Mouse (Mus musculus) liver, embryonic 14.5 days (tissue): ENCODE measurements around the gene Zfp114. TPM values are rescaled to one million over a fixed set of nuclear protein-coding genes. Genes with fewer than 3 reads are reported as not detected.

Experiments used
- ATAC-seq: fragments of 200-750 bp; cut with Nextera tagmentation; 2 replicates; pipeline ENCODE4 v1.8.0; 2017; ENCODE audit warnings: moderate number of reproducible peaks, mild to moderate bottlenecking, moderate library complexity; ENCODE audit not compliant: insufficient read depth
- DNase-seq, 3 experiments: peaks; one replicate each; pipeline ENCODE4 v3.0.0-alpha.2; 2012 to 2013; ENCODE audit warnings: low read depth in 3 of 3, low spot score in 3 of 3
- H3K27ac ChIP-seq: fragments of 300-500 bp; sonication (generic); 2 replicates; pipeline ENCODE4 v1.5.1; 2014; ENCODE audit warnings: moderate library complexity, mild to moderate bottlenecking, control low read depth, inconsistent platforms
- H3K27me3 ChIP-seq: fragments of 300-500 bp; sonication (generic); 2 replicates; pipeline ENCODE4 v1.6.1; 2014; ENCODE audit warnings: mild to moderate bottlenecking, low read length, moderate library complexity; ENCODE audit not compliant: control insufficient read depth, insufficient read depth
- H3K36me3 ChIP-seq: fragments of 300-500 bp; sonication (generic); replicated peaks from 2 replicates; pipeline ENCODE4 v1.6.1; 2014; ENCODE audit warnings: low read depth; ENCODE audit not compliant: control insufficient read depth, insufficient read depth
- H3K4me1 ChIP-seq, 2 experiments: fragments of 200-500 bp in 1 of 2; fragments of 300-500 bp in 1 of 2; sonication (generic) in 1 of 2; replicated peaks; 2 replicates each; pipeline ENCODE4 v1.6.1; 2012 to 2014; ENCODE audit warnings: antibody characterized with exemption in 1 of 2, inconsistent platforms in 1 of 2, low read length in 1 of 2; ENCODE audit not compliant: control insufficient read depth in 2 of 2, insufficient read depth in 2 of 2
- H3K4me2 ChIP-seq: fragments of 300-500 bp; sonication (generic); 2 replicates; pipeline ENCODE4 v1.6.1; 2014; ENCODE audit warnings: low read depth, mild to moderate bottlenecking, control low read depth, moderate library complexity
- H3K4me3 ChIP-seq, 2 experiments: fragments of 200-500 bp in 1 of 2; fragments of 300-500 bp in 1 of 2; sonication (generic) in 1 of 2; 2 replicates each; pipeline ENCODE4 v1.5.1; 2012 to 2014; ENCODE audit warnings: low read depth in 2 of 2, low read length in 2 of 2, mild to moderate bottlenecking in 2 of 2, control low read depth in 1 of 2, inconsistent platforms in 1 of 2, moderate library complexity in 1 of 2; ENCODE audit not compliant: insufficient read depth in 1 of 2
- H3K9ac ChIP-seq: fragments of 300-500 bp; sonication (generic); replicated peaks from 2 replicates; pipeline ENCODE4 v1.6.1; 2014; ENCODE audit warnings: mild to moderate bottlenecking, control low read depth, moderate library complexity
- H3K9me3 ChIP-seq: fragments of 300-500 bp; sonication (generic); 2 replicates; pipeline ENCODE4 v1.6.1; 2016; ENCODE audit warnings: low read length, mixed read lengths; ENCODE audit not compliant: control insufficient read depth
- CTCF ChIP-seq: IDR thresholded peaks from 2 replicates; pipeline ENCODE4 v1.5.1; 2016; ENCODE audit warnings: antibody characterized with exemption, low read depth, control low read depth
- EP300 ChIP-seq: IDR thresholded peaks from 2 replicates; pipeline ENCODE4 v1.6.1; 2016; ENCODE audit warnings: antibody characterized with exemption, low read depth
- WGBS: fragments of 180-500 bp; shearing (Covaris S2); extraction: QIAGEN DNeasy Blood & Tissue Kit; methylation state at CpG from one replicate; pipeline ENCODE4 v1.1.7; 2014; ENCODE audit not compliant: insufficient replicate concordance; 5-methylcytosine and 5-hydroxymethylcytosine counted together
- polyA plus RNA-seq, 2 experiments: library from polyadenylated mRNA; depleted of rRNA in 1 of 2; stranded (reverse) in 1 of 2; unstranded in 1 of 2; fragments of >200 nt; fragmentation: Nextera tagmentation in 1 of 2; extraction: Ambion mirVana in 1 of 2; gene quantifications; 2 replicates each; pipeline versions ENCODE4 v1.2.1 to v1.2.3; 2012 to 2014

Zfp114 gene
- polyA plus RNA-seq, 2 experiments: 0.17 to 0.24 TPM

DNA sequence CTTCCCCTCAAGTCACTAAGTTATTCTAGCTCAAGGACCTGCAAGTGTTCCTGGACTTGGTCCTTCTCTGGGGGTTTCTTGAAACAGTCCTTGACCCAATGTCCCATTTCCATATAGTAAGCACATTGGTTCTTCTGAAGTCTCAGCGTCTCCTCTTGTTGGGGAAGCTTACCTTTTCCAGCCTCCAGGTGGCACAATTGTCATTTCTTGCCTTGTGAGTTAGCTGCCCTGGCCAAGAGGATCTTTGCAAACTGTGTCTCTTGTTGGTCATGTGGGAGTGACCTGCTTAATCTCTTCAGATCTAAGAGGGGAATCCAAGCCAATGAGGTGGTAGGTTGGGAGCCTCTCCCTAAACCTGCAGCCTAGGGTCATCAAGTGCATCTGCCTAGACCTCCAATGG, 21.6 kb upstream of the Zfp114 start:
- H3K27me3 ChIP-seq: no peaks in the 10 kb centered on the region
- H3K9ac ChIP-seq: no peak overlapping the region
- 7% methylated on average over 1 of the region's 1 CpGs for WGBS
- DNase-seq: peak in 1 of 3 experiments; percentile 11
- H3K4me1 ChIP-seq: no peaks in the 10 kb centered on the region
- no peak for ATAC-seq
- H3K27ac ChIP-seq: no peak overlapping the region
- no peak overlapping the region for H3K4me3 ChIP-seq
- H3K4me2 ChIP-seq: no peak overlapping the region
- H3K9me3 ChIP-seq: no peaks in the 10 kb centered on the region
- peak; percentile 52 for TF ChIP-seq CTCF
- no peak for TF ChIP-seq EP300
- H3K36me3 ChIP-seq: no peaks in the 10 kb centered on the region

DNA sequence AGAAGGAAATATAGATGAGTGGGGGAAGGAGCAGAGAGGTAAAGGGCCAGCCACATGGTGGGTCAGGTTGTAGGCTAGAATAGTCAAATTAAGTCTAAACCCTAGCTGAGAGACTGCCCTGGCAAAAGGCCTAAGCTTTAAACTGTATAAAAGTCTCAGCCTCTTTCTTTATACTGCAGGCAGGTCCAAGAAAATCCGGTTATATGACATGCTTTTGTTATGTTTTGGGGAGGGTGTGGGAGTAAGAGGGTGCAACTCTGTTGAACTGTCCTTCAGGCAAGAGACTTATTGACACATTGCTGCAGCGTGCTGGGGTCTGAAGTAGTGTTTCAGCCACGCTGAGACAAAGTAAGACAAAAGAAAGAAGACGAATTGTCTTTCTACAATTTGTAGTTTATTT, 2.7 kb upstream of the Zfp114 start:
- no peak overlapping the region for H3K27ac ChIP-seq
- H3K4me3 ChIP-seq: no peak overlapping the region
- H3K4me1 ChIP-seq: no peaks in the 10 kb centered on the region; a peak in 1 of 4 replicates
- H3K36me3 ChIP-seq: no peaks in the 10 kb centered on the region
- no peak for ATAC-seq
- no peaks in the 10 kb centered on the region for H3K9me3 ChIP-seq
- WGBS: 43% methylated on average over 4 of the region's 4 CpGs
- no peak overlapping the region for H3K9ac ChIP-seq
- DNase-seq: no peak
- no peak overlapping the region for H3K4me2 ChIP-seq
- no peaks in the 10 kb centered on the region for H3K27me3 ChIP-seq
- TF ChIP-seq EP300: no peak
- no peak for TF ChIP-seq CTCF

DNA sequence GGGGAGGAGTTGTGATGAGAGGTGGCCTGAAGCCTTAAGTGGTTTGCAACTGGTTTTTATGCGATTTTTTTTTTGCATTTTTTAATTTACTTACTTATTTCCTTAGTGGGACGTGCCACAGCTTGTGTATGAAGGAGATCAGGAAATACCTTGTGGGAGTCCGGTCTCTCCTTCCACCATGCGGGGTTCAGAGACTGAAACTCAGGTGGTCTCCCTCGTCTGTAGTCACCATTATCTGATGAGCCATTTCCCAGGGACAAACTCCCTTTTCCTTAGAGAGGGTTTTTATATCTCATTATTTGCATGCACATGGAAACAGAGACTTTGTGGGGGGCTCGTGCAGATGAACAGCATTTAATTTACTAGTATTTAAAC, 464 bp downstream of the Zfp114 start:
- Histone ChIP-seq H3K27ac (no peak overlapping the region), H3K4me2 (peak overlapping the region; percentile 59), H3K27me3 (no peaks in the 10 kb centered on the region), H3K9ac (no peak overlapping the region), H3K4me1 (no peaks in the 10 kb centered on the region; a peak in 1 of 4 replicates), H3K4me3 (peak overlapping the region; percentile 53 to 82), H3K9me3 (no peaks in the 10 kb centered on the region), H3K36me3 (no peaks in the 10 kb centered on the region)
- no peak for DNase-seq
- no peak for ATAC-seq
- WGBS: 34% methylated on average over 6 of the region's 6 CpGs
- TF ChIP-seq CTCF (no peak), EP300 (no peak)

DNA sequence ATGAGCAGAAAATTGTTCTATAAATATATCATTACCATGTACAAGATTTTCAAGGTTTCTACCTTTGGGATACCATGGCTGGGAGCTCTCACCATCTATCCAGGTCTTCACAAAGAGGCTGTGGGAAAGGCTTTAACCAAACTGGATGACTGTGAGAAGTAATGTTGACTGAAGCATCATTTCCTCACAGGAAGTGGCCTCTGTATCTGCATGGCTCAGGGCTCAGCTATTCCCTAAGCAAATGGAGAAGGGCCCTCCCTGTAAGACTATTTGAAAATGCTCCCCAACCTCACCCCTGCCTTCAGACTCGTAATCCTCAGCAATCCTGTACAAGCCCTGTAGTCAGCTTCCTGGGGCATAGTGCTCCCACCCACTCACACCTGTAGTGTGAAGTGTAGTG, 12.8 kb downstream of the Zfp114 start:
- H3K4me1 ChIP-seq: no peaks in the 10 kb centered on the region; a peak in 1 of 4 replicates
- 5% methylated on average over 1 of the region's 1 CpGs for WGBS
- H3K4me3 ChIP-seq: no peak overlapping the region
- ATAC-seq: no peak
- H3K27me3 ChIP-seq: no peaks in the 10 kb centered on the region
- no peaks in the 10 kb centered on the region for H3K36me3 ChIP-seq
- TF ChIP-seq EP300: no peak
- TF ChIP-seq CTCF: no peak
- H3K4me2 ChIP-seq: no peak overlapping the region
- no peaks in the 10 kb centered on the region for H3K9me3 ChIP-seq
- no peak overlapping the region for H3K27ac ChIP-seq
- H3K9ac ChIP-seq: no peak overlapping the region
- no peak for DNase-seq

DNA sequence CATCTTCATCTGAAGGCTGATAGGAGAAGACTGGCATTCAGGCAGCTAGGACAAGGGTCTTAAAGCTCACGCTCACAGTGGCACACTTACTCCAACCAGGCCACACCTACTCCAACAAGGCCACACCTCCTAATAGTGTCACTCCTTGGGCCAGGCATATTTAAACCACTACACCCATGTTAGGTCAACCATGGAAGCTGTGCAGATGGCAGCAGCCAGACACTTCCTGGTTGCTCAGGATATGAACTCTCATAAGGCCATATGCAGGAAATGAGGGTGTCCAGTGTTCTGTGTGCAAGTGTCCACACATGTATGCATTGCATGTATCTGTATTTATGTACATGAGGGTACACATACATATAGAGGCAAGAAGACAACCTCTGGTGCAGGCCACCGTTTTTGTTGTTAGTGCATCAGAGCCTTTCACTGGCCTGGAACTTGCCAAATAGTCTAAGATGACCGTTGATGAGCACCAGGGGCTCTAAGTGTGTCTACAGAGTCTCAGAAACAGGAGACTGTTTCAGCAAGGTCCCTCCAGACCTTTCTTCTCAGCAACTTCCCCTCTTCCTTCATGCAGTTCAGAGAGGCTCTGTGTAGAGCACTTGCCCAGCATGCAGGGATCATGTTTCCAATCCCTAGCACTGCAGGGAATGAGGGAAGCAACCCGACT, 14.2 kb downstream of the Zfp114 start:
- no peaks in the 10 kb centered on the region for H3K36me3 ChIP-seq
- DNase-seq (no peak), ATAC-seq (no peak)
- H3K27ac ChIP-seq: no peak overlapping the region
- no peaks in the 10 kb centered on the region for H3K27me3 ChIP-seq
- no peak for TF ChIP-seq EP300
- TF ChIP-seq CTCF: no peak
- 34% methylated on average over 4 of the region's 4 CpGs for WGBS
- H3K4me1 ChIP-seq: no peaks in the 10 kb centered on the region; a peak in 1 of 4 replicates
- H3K4me3 ChIP-seq: no peak overlapping the region
- no peak overlapping the region for H3K4me2 ChIP-seq
- no peak overlapping the region for H3K9ac ChIP-seq
- no peaks in the 10 kb centered on the region for H3K9me3 ChIP-seq
